8 mouse cellular contexts compared by ENCODE assay signal in genomic region chr10:80664197-80665015, GRCm38 (mm10). TPM values are rescaled to one million over a fixed set of nuclear protein-coding genes. Genes with fewer than 3 reads are reported as not detected.
DNase-seq lines count a peak whose midpoint lies in the region; ATAC-seq and TF ChIP-seq lines count a peak whose summit lies in the region.

No protein-coding gene starts in this region.

- 0 out of 2 replicates have a peak, but pooled peaks cover 4% of the 10 kb centered on the region for H3K4me1 ChIP-seq in forebrain, embryonic 16.5 days (replicated peaks; ENCODE audit: control insufficient read depth, insufficient read depth, low read length)
- H3K4me1 ChIP-seq in hindbrain, embryonic 11.5 days (replicated peaks; ENCODE audit: control insufficient read depth, insufficient read depth, low read length): no peaks in the 10 kb centered on the region
- H3K4me1 ChIP-seq in limb, embryonic 14.5 days (ENCODE audit: control insufficient read depth, insufficient read depth, low read length): peaks cover 15% of the 10 kb centered on the region
- H3K4me1 ChIP-seq in midbrain, embryonic 16.5 days (ENCODE audit: control insufficient read depth, insufficient read depth, low read length): no peaks in the 10 kb centered on the region

- H3K4me3 ChIP-seq in forebrain, embryonic 16.5 days (replicated peaks; ENCODE audit: low read length): no peak overlapping the region
- H3K4me3 ChIP-seq in hindbrain, embryonic 11.5 days (ENCODE audit: low read depth, low read length): no peak overlapping the region
- H3K4me3 ChIP-seq in limb, embryonic 14.5 days (replicated peaks; ENCODE audit: low read length): no peak overlapping the region; the same call in 1 of the 2 replicates
- H3K4me3 ChIP-seq in midbrain, embryonic 16.5 days (ENCODE audit: low read depth, low read length): no peak overlapping the region

- H3K27me3 ChIP-seq in forebrain, embryonic 16.5 days (replicated peaks; ENCODE audit: control insufficient read depth, insufficient read depth, low read length): no peaks in the 10 kb centered on the region
- H3K27me3 ChIP-seq in hindbrain, embryonic 11.5 days (ENCODE audit: control insufficient read depth, insufficient read depth, low read length): no peaks in the 10 kb centered on the region
- H3K27me3 ChIP-seq in limb, embryonic 14.5 days (ENCODE audit: control insufficient read depth, insufficient read depth, low read length): no peaks in the 10 kb centered on the region
- no peaks in the 10 kb centered on the region for H3K27me3 ChIP-seq in midbrain, embryonic 16.5 days (ENCODE audit: control insufficient read depth, insufficient read depth, low read depth, low read length)

- peaks cover 32% of the 10 kb centered on the region for H3K36me3 ChIP-seq in forebrain, embryonic 16.5 days (ENCODE audit: control insufficient read depth, insufficient read depth)
- peaks cover 13% of the 10 kb centered on the region; the same call in 1 of the 2 replicates for H3K36me3 ChIP-seq in hindbrain, embryonic 11.5 days (ENCODE audit: control insufficient read depth, insufficient read depth, low read length)
- H3K36me3 ChIP-seq in limb, embryonic 14.5 days (ENCODE audit: control insufficient read depth, insufficient read depth, low read length): peaks cover 36% of the 10 kb centered on the region
- H3K36me3 ChIP-seq in midbrain, embryonic 16.5 days (ENCODE audit: control insufficient read depth, insufficient read depth, low read length): peaks cover 31% of the 10 kb centered on the region

- H3K9me3 ChIP-seq in forebrain, embryonic 16.5 days (ENCODE audit: control insufficient read depth, low read length): no peaks in the 10 kb centered on the region
- no peaks in the 10 kb centered on the region for H3K9me3 ChIP-seq in hindbrain, embryonic 11.5 days (ENCODE audit: control insufficient read depth, low read length)
- H3K9me3 ChIP-seq in limb, embryonic 14.5 days (ENCODE audit: control insufficient read depth, low read length): no peaks in the 10 kb centered on the region
- H3K9me3 ChIP-seq in midbrain, embryonic 16.5 days (replicated peaks; ENCODE audit: control insufficient read depth, low read length, poor library complexity, severe bottlenecking): no peaks in the 10 kb centered on the region

- 49% methylated on average over 16 of the region's 16 CpGs for WGBS in forebrain, embryonic 16.5 days
- 47% methylated on average over 16 of the region's 16 CpGs for WGBS in hindbrain, embryonic 11.5 days
- WGBS in limb, embryonic 14.5 days: 22% methylated on average over 16 of the region's 16 CpGs
- 53% methylated on average over 16 of the region's 16 CpGs for WGBS in midbrain, embryonic 16.5 days

- no peak overlapping the region for H3K4me2 ChIP-seq in forebrain, embryonic 16.5 days (ENCODE audit: low read length)
- H3K4me2 ChIP-seq in hindbrain, embryonic 11.5 days (replicated peaks; ENCODE audit: low read depth, low read length): no peak overlapping the region
- peak overlapping the region; percentile 33; the same call in 1 of the 2 replicates for H3K4me2 ChIP-seq in limb, embryonic 14.5 days (replicated peaks; ENCODE audit: low read depth, low read length, severe bottlenecking)
- 0 out of 2 replicates have a peak overlapping the region, but pooled peaks have one; percentile 8 for H3K4me2 ChIP-seq in midbrain, embryonic 16.5 days (ENCODE audit: low read length)

- ATAC-seq in forebrain, embryonic 16.5 days: 0 out of 2 replicates have a peak, but pooled peaks have one; percentile 31
- no peak for ATAC-seq in hindbrain, embryonic 11.5 days (ENCODE audit: low FRiP score)
- peak; percentile 38; the same call in 1 of the 2 replicates for ATAC-seq in limb, embryonic 14.5 days (ENCODE audit: low FRiP score, low read depth)
- ATAC-seq in midbrain, embryonic 16.5 days: no peak

- H3K9ac ChIP-seq in forebrain, embryonic 16.5 days (replicated peaks; ENCODE audit: low read depth, low read length): no peak overlapping the region
- H3K9ac ChIP-seq in hindbrain, embryonic 11.5 days (ENCODE audit: low read depth, low read length): no peak overlapping the region
- peak overlapping the region; percentile 25 for H3K9ac ChIP-seq in limb, embryonic 14.5 days (ENCODE audit: low read depth, low read length, severe bottlenecking)
- no peak overlapping the region for H3K9ac ChIP-seq in midbrain, embryonic 16.5 days (ENCODE audit: low read depth, low read length)

- no peak for TF ChIP-seq CTCF in brain, embryonic 14.5 days (IDR thresholded peaks at IDR 0.05; ENCODE audit: borderline replicate concordance, extremely low read depth, insufficient read depth, insufficient read length)

- TF ChIP-seq POLR2A in brain, embryonic 14.5 days (IDR thresholded peaks at IDR 0.05; ENCODE audit: borderline replicate concordance, extremely low read depth, insufficient read depth, insufficient read length, poor library complexity, severe bottlenecking): no peak
- TF ChIP-seq POLR2A in limb, embryonic 14.5 days (IDR thresholded peaks at IDR 0.05; ENCODE audit: borderline replicate concordance, extremely low read depth, insufficient read depth, insufficient read length): no peak

- DNase-seq in layer of hippocampus, postnatal 36 days: peak; percentile 45 to 49
- no peak for DNase-seq in layer of hippocampus, postnatal 14 days (ENCODE audit: low spot score in 2 of 2)
- DNase-seq in brain, embryonic 14.5 days (ENCODE audit: low read depth): peak; percentile 27
- DNase-seq in hindbrain, embryonic 11.5 days (ENCODE audit: low spot score): no peak
- DNase-seq in limb, embryonic 14.5 days (ENCODE audit: low spot score): peak; percentile 47
- DNase-seq in urinary bladder, adult 2 months (ENCODE audit: low spot score): peak; percentile 90

- H3K27ac ChIP-seq in forebrain, embryonic 16.5 days (ENCODE audit: low read length): no peak overlapping the region
- H3K27ac ChIP-seq in hindbrain, embryonic 11.5 days (ENCODE audit: low read depth, low read length): 0 out of 2 replicates have a peak overlapping the region, but pooled peaks have one; percentile 14
- H3K27ac ChIP-seq in limb, embryonic 14.5 days (replicated peaks; ENCODE audit: low read depth, low read length): peak overlapping the region; percentile 65
- H3K27ac ChIP-seq in midbrain, embryonic 16.5 days (ENCODE audit: low read length): peak overlapping the region; percentile 34

RNA-seq across cellular contexts. Expression of gene Btbd2, which starts 7.5 kb away (rescaled TPM):
- total RNA-seq in layer of hippocampus, postnatal 36 days (2021): 100 to 1,000 TPM; 102 to 106 TPM
- total RNA-seq in layer of hippocampus, postnatal 14 days (2021): 10 to 100 TPM; 90.2 to 94.4 TPM
- polyA plus RNA-seq in brain, embryonic 14.5 days (2012; rRNA removed): 91.9 and 113 TPM in 2 replicates
- polyA plus RNA-seq in forebrain, embryonic 16.5 days (2015; fragmentation: Nextera tagmentation; extraction: Ambion mirVana): 75.2 and 79.7 TPM in 2 replicates
- polyA plus RNA-seq in hindbrain, embryonic 11.5 days (2014; fragmentation: Nextera tagmentation; extraction: Ambion mirVana): 36.2 and 47.2 TPM in 2 replicates
- 87.8 and 122 TPM in 2 replicates for polyA plus RNA-seq in limb, embryonic 14.5 days (2012; rRNA removed)
- 78.0 and 89.1 TPM in 2 replicates for polyA plus RNA-seq in limb, embryonic 14.5 days (2014; fragmentation: Nextera tagmentation; extraction: Ambion mirVana)
- 71.8 and 73.5 TPM in 2 replicates for polyA plus RNA-seq in midbrain, embryonic 16.5 days (2015; fragmentation: Nextera tagmentation; extraction: Ambion mirVana)
- polyA plus RNA-seq in urinary bladder, adult 2 months (2012; rRNA removed): 36.5 and 48.5 TPM in 2 replicates

RNA-seq across cellular contexts. Expression of gene Mknk2, which starts 13.5 kb away (rescaled TPM):
- total RNA-seq in layer of hippocampus, postnatal 36 days (2021): 10 to 100 TPM; 44.7 to 52.3 TPM
- 10 to 100 TPM; 50.5 to 51.5 TPM for total RNA-seq in layer of hippocampus, postnatal 14 days (2021)
- polyA plus RNA-seq in brain, embryonic 14.5 days (2012; rRNA removed): 96.9 and 115 TPM in 2 replicates
- 57.1 and 61.2 TPM in 2 replicates for polyA plus RNA-seq in forebrain, embryonic 16.5 days (2015; fragmentation: Nextera tagmentation; extraction: Ambion mirVana)
- 47.0 and 48.4 TPM in 2 replicates for polyA plus RNA-seq in hindbrain, embryonic 11.5 days (2014; fragmentation: Nextera tagmentation; extraction: Ambion mirVana)
- 108 and 147 TPM in 2 replicates for polyA plus RNA-seq in limb, embryonic 14.5 days (2012; rRNA removed)
- polyA plus RNA-seq in limb, embryonic 14.5 days (2014; fragmentation: Nextera tagmentation; extraction: Ambion mirVana): 93.0 and 97.7 TPM in 2 replicates
- 43.7 and 49.1 TPM in 2 replicates for polyA plus RNA-seq in midbrain, embryonic 16.5 days (2015; fragmentation: Nextera tagmentation; extraction: Ambion mirVana)
- 129 and 137 TPM in 2 replicates for polyA plus RNA-seq in urinary bladder, adult 2 months (2012; rRNA removed)

RNA-seq across cellular contexts. Expression of gene Mob3a, which starts 37.4 kb away (rescaled TPM):
- 10 to 100 TPM; 16.0 to 16.1 TPM for total RNA-seq in layer of hippocampus, postnatal 36 days (2021)
- 10 to 100 TPM; 16.1 to 19.0 TPM for total RNA-seq in layer of hippocampus, postnatal 14 days (2021)
- polyA plus RNA-seq in brain, embryonic 14.5 days (2012; rRNA removed): 36.9 and 47.3 TPM in 2 replicates
- 56.9 and 59.4 TPM in 2 replicates for polyA plus RNA-seq in forebrain, embryonic 16.5 days (2015; fragmentation: Nextera tagmentation; extraction: Ambion mirVana)
- polyA plus RNA-seq in hindbrain, embryonic 11.5 days (2014; fragmentation: Nextera tagmentation; extraction: Ambion mirVana): 54.4 and 55.6 TPM in 2 replicates
- 33.7 and 42.7 TPM in 2 replicates for polyA plus RNA-seq in limb, embryonic 14.5 days (2012; rRNA removed)
- 35.9 and 36.5 TPM in 2 replicates for polyA plus RNA-seq in limb, embryonic 14.5 days (2014; fragmentation: Nextera tagmentation; extraction: Ambion mirVana)
- 61.4 and 64.3 TPM in 2 replicates for polyA plus RNA-seq in midbrain, embryonic 16.5 days (2015; fragmentation: Nextera tagmentation; extraction: Ambion mirVana)
- 24.5 and 29.1 TPM in 2 replicates for polyA plus RNA-seq in urinary bladder, adult 2 months (2012; rRNA removed)

RNA-seq across cellular contexts. Expression of gene Izumo4, which starts 37.6 kb away (rescaled TPM):
- 10 to 100 TPM; 49.7 to 57.0 TPM for total RNA-seq in layer of hippocampus, postnatal 36 days (2021)
- total RNA-seq in layer of hippocampus, postnatal 14 days (2021): 10 to 100 TPM; 44.8 to 54.7 TPM
- 47.6 and 70.2 TPM in 2 replicates for polyA plus RNA-seq in brain, embryonic 14.5 days (2012; rRNA removed)
- polyA plus RNA-seq in forebrain, embryonic 16.5 days (2015; fragmentation: Nextera tagmentation; extraction: Ambion mirVana): 32.5 and 44.1 TPM in 2 replicates
- 10.3 and 11.4 TPM in 2 replicates for polyA plus RNA-seq in hindbrain, embryonic 11.5 days (2014; fragmentation: Nextera tagmentation; extraction: Ambion mirVana)
- polyA plus RNA-seq in limb, embryonic 14.5 days (2012; rRNA removed): 64.5 and 66.1 TPM in 2 replicates
- polyA plus RNA-seq in limb, embryonic 14.5 days (2014; fragmentation: Nextera tagmentation; extraction: Ambion mirVana): 14.4 and 15.9 TPM in 2 replicates
- polyA plus RNA-seq in midbrain, embryonic 16.5 days (2015; fragmentation: Nextera tagmentation; extraction: Ambion mirVana): 44.9 and 49.5 TPM in 2 replicates
- 68.7 and 88.2 TPM in 2 replicates for polyA plus RNA-seq in urinary bladder, adult 2 months (2012; rRNA removed)

RNA-seq across cellular contexts. Expression of gene Csnk1g2, which starts 41.8 kb away (rescaled TPM):
- total RNA-seq in layer of hippocampus, postnatal 36 days (2021): 100 to 1,000 TPM; 216 to 241 TPM
- total RNA-seq in layer of hippocampus, postnatal 14 days (2021): 100 to 1,000 TPM; 176 to 180 TPM
- 213 and 237 TPM in 2 replicates for polyA plus RNA-seq in brain, embryonic 14.5 days (2012; rRNA removed)
- 91.3 and 96.9 TPM in 2 replicates for polyA plus RNA-seq in forebrain, embryonic 16.5 days (2015; fragmentation: Nextera tagmentation; extraction: Ambion mirVana)
- 71.1 and 85.6 TPM in 2 replicates for polyA plus RNA-seq in hindbrain, embryonic 11.5 days (2014; fragmentation: Nextera tagmentation; extraction: Ambion mirVana)
- polyA plus RNA-seq in limb, embryonic 14.5 days (2012; rRNA removed): 253 and 298 TPM in 2 replicates
- polyA plus RNA-seq in limb, embryonic 14.5 days (2014; fragmentation: Nextera tagmentation; extraction: Ambion mirVana): 110 and 125 TPM in 2 replicates
- 79.9 and 96.8 TPM in 2 replicates for polyA plus RNA-seq in midbrain, embryonic 16.5 days (2015; fragmentation: Nextera tagmentation; extraction: Ambion mirVana)
- 153 and 158 TPM in 2 replicates for polyA plus RNA-seq in urinary bladder, adult 2 months (2012; rRNA removed)

Comparison
In these comparisons a context has a peak if more than half of its experiments do, and no peak if none do; other contexts are left out.
1. DNase-seq: peak in layer of hippocampus, postnatal 36 days (2 of 2), brain, embryonic 14.5 days (single experiment), limb, embryonic 14.5 days (single experiment) and urinary bladder, adult 2 months (single experiment); none in layer of hippocampus, postnatal 14 days (0 of 2) and hindbrain, embryonic 11.5 days (single experiment).
2. ATAC-seq: peak in forebrain, embryonic 16.5 days (single experiment) and limb, embryonic 14.5 days (single experiment); none in hindbrain, embryonic 11.5 days (single experiment) and midbrain, embryonic 16.5 days (single experiment).
3. H3K4me2 ChIP-seq: peak in limb, embryonic 14.5 days (single experiment) and midbrain, embryonic 16.5 days (single experiment); none in forebrain, embryonic 16.5 days (single experiment) and hindbrain, embryonic 11.5 days (single experiment).